Comparison of ENCODE assay signal across 17 mouse cellular contexts in the genomic region with DNA sequence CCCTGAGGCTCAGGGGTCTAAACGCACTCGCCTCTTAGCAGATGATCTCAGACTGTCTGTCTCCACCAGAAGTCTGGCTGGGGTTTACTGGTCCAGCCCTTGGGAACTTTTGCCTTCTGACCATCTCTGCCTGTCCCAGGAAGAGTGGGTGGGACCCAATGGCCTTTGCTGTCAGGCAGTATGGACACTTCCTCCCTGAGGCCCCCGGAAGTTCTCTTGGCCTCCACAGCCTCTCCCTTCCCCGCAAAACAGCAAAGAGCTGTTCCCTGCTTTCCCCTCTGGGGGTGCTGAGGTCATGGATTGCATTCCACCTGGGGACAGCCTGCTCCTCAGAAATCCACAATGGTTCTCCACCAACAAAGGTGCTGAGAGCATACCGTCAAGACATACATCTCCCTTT. TPM values are rescaled to one million over a fixed set of nuclear protein-coding genes. Genes with fewer than 3 reads are reported as not detected.
DNase-seq lines count a peak whose midpoint lies in the region; ATAC-seq and TF ChIP-seq lines count a peak whose summit lies in the region.
"Had no signal": no experiment of that assay in that cellular context is flagged by ENCODE, and none has a peak within 500 bp of the region (broad histone marks: within the 10 kb centered on the region; RNA-seq: fewer than 3 reads in every experiment).

No protein-coding gene starts in this region.

- intact Hi-C loops in gastrocnemius, postnatal 36 days (cut with DNase I) = no loop called here

- peaks cover 17% of the 10 kb centered on the region for H3K4me1 ChIP-seq in heart, postnatal 0 days (ENCODE audit: control insufficient read depth, insufficient read depth)
- H3K4me1 ChIP-seq in bone marrow macrophage, adult 2 months (ENCODE audit: control insufficient read depth, insufficient read depth, low read length) = peaks cover 43% of the 10 kb centered on the region
- peaks cover 14% of the 10 kb centered on the region; the same call in 1 of the 2 replicates for H3K4me1 ChIP-seq in lung, postnatal 0 days (ENCODE audit: insufficient read depth, low read depth, low read length)

- no peak overlapping the region for H3K4me2 ChIP-seq in heart, postnatal 0 days (ENCODE audit: low read depth, low read length)
- H3K4me2 ChIP-seq in lung, postnatal 0 days (replicated peaks; ENCODE audit: low read depth, low read length) = no peak overlapping the region
- H3K4me2 ChIP-seq: embryonic facial prominence, embryonic 12.5 days had no signal

- TF ChIP-seq CTCF in heart, postnatal 0 days (IDR thresholded peaks at IDR 0.05; ENCODE audit: low read depth) = no peak
- TF ChIP-seq CTCF in bone marrow macrophage, adult 2 months (IDR thresholded peaks at IDR 0.05; ENCODE audit: low read depth, low read length) = no peak
- peak; percentile 48 for TF ChIP-seq CTCF in lung, postnatal 0 days (IDR thresholded peaks at IDR 0.05)

- no peaks in the 10 kb centered on the region; the same call in 1 of the 2 replicates for H3K36me3 ChIP-seq in heart, postnatal 0 days (replicated peaks; ENCODE audit: control insufficient read depth, insufficient read depth, low read length)
- H3K36me3 ChIP-seq in lung, postnatal 0 days (ENCODE audit: insufficient read depth, low read length) = no peaks in the 10 kb centered on the region
- H3K36me3 ChIP-seq: embryonic facial prominence, embryonic 12.5 days had no signal

- ATAC-seq in heart, postnatal 0 days (ENCODE audit: insufficient read depth, low read depth) = peak; percentile 59
- ATAC-seq in granulocyte monocyte progenitor cell, adult 5-6 weeks (replicated peaks; ENCODE audit: poor library complexity, severe bottlenecking) = peak; percentile 73
- ATAC-seq in lung, postnatal 0 days = peak; percentile 76

- peak overlapping the region; percentile 36 for H3K27ac ChIP-seq in heart, postnatal 0 days (ENCODE audit: low read depth)
- peak overlapping the region; percentile 42 for H3K27ac ChIP-seq in bone marrow macrophage, adult 2 months (ENCODE audit: insufficient read depth, low read depth, low read length)
- 0 out of 2 replicates have a peak overlapping the region, but pooled peaks have one; percentile 38 for H3K27ac ChIP-seq in lung, postnatal 0 days (ENCODE audit: low read length)
- H3K27ac ChIP-seq: embryonic facial prominence, embryonic 12.5 days had no signal

- H3K4me3 ChIP-seq in heart, postnatal 0 days (ENCODE audit: low read depth, low read length) = no peak overlapping the region
- no peak overlapping the region for H3K4me3 ChIP-seq in bone marrow macrophage, adult 2 months (ENCODE audit: insufficient read depth, low read length)
- no peak overlapping the region for H3K4me3 ChIP-seq in lung, postnatal 0 days (ENCODE audit: low read depth, low read length)
- H3K4me3 ChIP-seq: embryonic facial prominence, embryonic 12.5 days had no signal

- no peak for DNase-seq in heart, postnatal 0 days (ENCODE audit: low spot score)
- no peak for DNase-seq in heart, adult 9 months (ENCODE audit: low spot score in 2 of 2)
- DNase-seq in lung, postnatal 0 days (ENCODE audit: low spot score) = peak; percentile 54
- DNase-seq in gastrocnemius, postnatal 36 days = no peak
- no peak for DNase-seq in layer of hippocampus, adult 18-20 months (ENCODE audit: low spot score in 2 of 2)
- no peak for DNase-seq in urinary bladder, postnatal 36 days (ENCODE audit: low spot score in 2 of 2)
- DNase-seq: adrenal gland, postnatal 25 days; cerebellum, adult 2 months had no signal

- H3K27me3 ChIP-seq in heart, postnatal 0 days (ENCODE audit: control insufficient read depth, insufficient read depth, low read length) = no peaks in the 10 kb centered on the region
- H3K27me3 ChIP-seq in lung, postnatal 0 days (replicated peaks; ENCODE audit: insufficient read depth, low read length) = no peaks in the 10 kb centered on the region
- H3K27me3 ChIP-seq: embryonic facial prominence, embryonic 12.5 days had no signal

- 56% methylated on average over 5 of the region's 5 CpGs for WGBS in heart, postnatal 0 days
- WGBS in lung, postnatal 0 days = 42% methylated on average over 5 of the region's 5 CpGs

- no peak for TF ChIP-seq EP300 in heart, postnatal 0 days (IDR thresholded peaks at IDR 0.05; ENCODE audit: low read depth)
- TF ChIP-seq EP300 in lung, postnatal 0 days (IDR thresholded peaks at IDR 0.05) = no peak

- TF ChIP-seq POLR2A in bone marrow macrophage, adult 2 months (IDR thresholded peaks at IDR 0.05; ENCODE audit: borderline replicate concordance, low read depth, low read length) = no peak

- no peak overlapping the region for H3K9ac ChIP-seq in heart, postnatal 0 days (replicated peaks; ENCODE audit: low read depth, low read length)
- H3K9ac ChIP-seq in lung, postnatal 0 days (replicated peaks; ENCODE audit: low read depth) = no peak overlapping the region
- H3K9ac ChIP-seq: embryonic facial prominence, embryonic 12.5 days had no signal

- H3K9me3 ChIP-seq in heart, postnatal 0 days (replicated peaks; ENCODE audit: control insufficient read depth, low read length) = no peaks in the 10 kb centered on the region
- no peaks in the 10 kb centered on the region for H3K9me3 ChIP-seq in lung, postnatal 0 days (ENCODE audit: low read length)
- H3K9me3 ChIP-seq: embryonic facial prominence, embryonic 12.5 days had no signal

RNA-seq across cellular contexts. Expression of a gene that starts 31.2 kb away (rescaled TPM):
- 11.3 and 13.5 TPM in 2 replicates for total RNA-seq in heart, postnatal 0 days (2014; rRNA removed; ENCODE audit: low replicate concordance)
- 9.6 and 10.1 TPM in 2 replicates for polyA plus RNA-seq in heart, postnatal 0 days (2015; fragmentation: Nextera tagmentation; extraction: Ambion mirVana)
- 56.3 and 61.5 TPM in 2 replicates for polyA plus RNA-seq in bone marrow macrophage, adult 2 months (2012; ENCODE audit: insufficient read depth, insufficient read length, missing spikeins)
- 8.7 and 15.9 TPM in 2 replicates for total RNA-seq in granulocyte monocyte progenitor cell, adult 5-6 weeks (2014; fragmentation: Nextera tagmentation)
- total RNA-seq in granulocyte monocyte progenitor cell, adult 5-6 weeks (2017) = 7.6 and 9.0 TPM in 2 replicates
- 26.9 and 35.3 TPM in 2 replicates for polyA plus RNA-seq in lung, postnatal 0 days (2015; fragmentation: Nextera tagmentation; extraction: Ambion mirVana)
- total RNA-seq in gastrocnemius, postnatal 36 days (2021) = 1 to 10 TPM; 1.7 to 2.3 TPM
- total RNA-seq in layer of hippocampus, adult 18-20 months (2021) = 10 to 100 TPM; 84.0 to 84.6 TPM

RNA-seq across cellular contexts. Expression of a gene that starts 40.7 kb away (rescaled TPM):
- not detected in 2 replicates for total RNA-seq in heart, postnatal 0 days (2014; rRNA removed; ENCODE audit: low replicate concordance)
- polyA plus RNA-seq in heart, postnatal 0 days (2015; fragmentation: Nextera tagmentation; extraction: Ambion mirVana) = not detected in 2 replicates
- not detected in 2 replicates for polyA plus RNA-seq in bone marrow macrophage, adult 2 months (2012; ENCODE audit: insufficient read depth, insufficient read length, missing spikeins)
- not detected in 2 replicates for total RNA-seq in granulocyte monocyte progenitor cell, adult 5-6 weeks (2014; fragmentation: Nextera tagmentation)
- not detected in 2 replicates for total RNA-seq in granulocyte monocyte progenitor cell, adult 5-6 weeks (2017)
- not detected in 2 replicates for polyA plus RNA-seq in lung, postnatal 0 days (2015; fragmentation: Nextera tagmentation; extraction: Ambion mirVana)
- total RNA-seq in gastrocnemius, postnatal 36 days (2021) = not detected
- total RNA-seq in layer of hippocampus, adult 18-20 months (2021) = not detected
- total RNA-seq: adrenal gland, postnatal 25 days; hematopoietic stem cell, adult 5-6 weeks; layer of hippocampus, postnatal 14 days had no signal
- polyA plus RNA-seq: embryonic facial prominence, embryonic 12.5 days; kidney, embryonic 14.5 days had no signal

RNA-seq across cellular contexts. Expression of a gene that starts 55.4 kb away (rescaled TPM):
- total RNA-seq in heart, postnatal 0 days (2014; rRNA removed; ENCODE audit: low replicate concordance) = not detected in 2 replicates
- 2.9 TPM in 1 of 2 replicates, not detected in the other for polyA plus RNA-seq in heart, postnatal 0 days (2015; fragmentation: Nextera tagmentation; extraction: Ambion mirVana)
- polyA plus RNA-seq in bone marrow macrophage, adult 2 months (2012; ENCODE audit: insufficient read depth, insufficient read length, missing spikeins) = not detected in 2 replicates
- total RNA-seq in granulocyte monocyte progenitor cell, adult 5-6 weeks (2014; fragmentation: Nextera tagmentation) = not detected in 2 replicates
- total RNA-seq in granulocyte monocyte progenitor cell, adult 5-6 weeks (2017) = not detected in 2 replicates
- 0.21 and 0.68 TPM in 2 replicates for polyA plus RNA-seq in lung, postnatal 0 days (2015; fragmentation: Nextera tagmentation; extraction: Ambion mirVana)
- not detected for total RNA-seq in gastrocnemius, postnatal 36 days (2021)
- total RNA-seq in layer of hippocampus, adult 18-20 months (2021) = not detected
- total RNA-seq: adrenal gland, postnatal 25 days; hematopoietic stem cell, adult 5-6 weeks; layer of hippocampus, postnatal 14 days had no signal
- polyA plus RNA-seq: cerebellum, adult 2 months; embryonic facial prominence, embryonic 12.5 days; frontal cortex, adult 2 months; limb, embryonic 14.5 days; neural tube, embryonic 11.5 days had no signal
